Mouse (Mus musculus): ENCODE results near the gene Emx1. TPM values are rescaled to one million over a fixed set of nuclear protein-coding genes. Genes with fewer than 3 reads are reported as not detected.

Emx1 gene
- total RNA-seq, 2 experiments from 2014 or later = not detected

- DNase-seq (ENCODE audit: low spot score) = no peak
Observed at GRCm38 (mm10) chr6:85227520-85227919, 40.3 kb downstream of the Emx1 start.

- DNase-seq (ENCODE audit: low spot score) = no peak
Observed at GRCm38 (mm10) chr6:85230762-85231161, 43.5 kb downstream of the Emx1 start.

GRCm38 (mm10) chr6:85231469-85231868 lies 44.2 kb downstream of the Emx1 start:
- no peak for DNase-seq (ENCODE audit: low spot score)

- DNase-seq (ENCODE audit: low spot score) = no peak
Observed at GRCm38 (mm10) chr6:85232045-85232444, 44.8 kb downstream of the Emx1 start.

GRCm38 (mm10) chr6:85232836-85233623 lies 45.8 kb downstream of the Emx1 start:
- DNase-seq (ENCODE audit: low spot score) = no peak

GRCm38 (mm10) chr6:85234796-85235195 lies 47.6 kb downstream of the Emx1 start:
- DNase-seq (ENCODE audit: low spot score) = no peak

- peak; percentile 16 for DNase-seq (ENCODE audit: low spot score)
Observed at GRCm38 (mm10) chr6:85237001-85237400, 49.8 kb downstream of the Emx1 start.

- DNase-seq (ENCODE audit: low spot score) = no peak
Observed at GRCm38 (mm10) chr6:85237595-85238337, 50.5 kb downstream of the Emx1 start.

GRCm38 (mm10) chr6:85239044-85239489 lies 51.8 kb downstream of the Emx1 start:
- DNase-seq (ENCODE audit: low spot score) = peak; percentile 63

- no peak for DNase-seq (ENCODE audit: low spot score)
Observed at GRCm38 (mm10) chr6:85249821-85250220, 62.6 kb downstream of the Emx1 start.

- peak; percentile 74 for DNase-seq (ENCODE audit: low spot score)
Observed at GRCm38 (mm10) chr6:85250811-85251241, 63.6 kb downstream of the Emx1 start.

GRCm38 (mm10) chr6:85252251-85253058 lies 65.2 kb downstream of the Emx1 start:
- DNase-seq (ENCODE audit: low spot score) = no peak

GRCm38 (mm10) chr6:85253275-85253674 lies 66.0 kb downstream of the Emx1 start:
- DNase-seq (ENCODE audit: low spot score) = no peak

Other genes with a start within 250 kb of the Emx1 start
- 10 to 100 TPM; 14.0 to 14.2 TPM for gene Exoc6b, start 117.9 kb upstream of the Emx1 start, total RNA-seq (2021)
- 10 to 100 TPM; 47.4 to 51.5 TPM for gene Spr, start 49.7 kb upstream of the Emx1 start, total RNA-seq (2021)
- 1 to 10 TPM; 4.3 to 6.5 TPM for gene Sfxn5, start 146.0 kb downstream of the Emx1 start, total RNA-seq (2021)
- gene Rab11fip5, start 187.2 kb downstream of the Emx1 start, total RNA-seq (2021) = 10 to 100 TPM; 24.8 to 46.2 TPM
- not detected for gene Noto, start 236.4 kb downstream of the Emx1 start, total RNA-seq (2021)
- gene Smyd5, start 244.6 kb downstream of the Emx1 start, total RNA-seq (2021) = 1 to 10 TPM; 7.2 to 9.1 TPM